Mouse (Mus musculus) spleen, adult 2 months (tissue): ENCODE data around the gene Rabep2.

Experiments
- CTCF ChIP-seq: fragments of 200-500 bp; IDR thresholded peaks from 2 replicates; pipeline ENCODE4 v1.5.1; 2011; ENCODE audit warnings: mild to moderate bottlenecking, inconsistent platforms; ENCODE audit not compliant: insufficient read depth, insufficient read length, insufficient replicate concordance; ENCODE audit errors: extremely low read depth
- POLR2A ChIP-seq: fragments of 200-500 bp; IDR thresholded peaks from 2 replicates; pipeline ENCODE4 v1.6.1; 2011; ENCODE audit warnings: low read depth, low read length, inconsistent platforms

DNA sequence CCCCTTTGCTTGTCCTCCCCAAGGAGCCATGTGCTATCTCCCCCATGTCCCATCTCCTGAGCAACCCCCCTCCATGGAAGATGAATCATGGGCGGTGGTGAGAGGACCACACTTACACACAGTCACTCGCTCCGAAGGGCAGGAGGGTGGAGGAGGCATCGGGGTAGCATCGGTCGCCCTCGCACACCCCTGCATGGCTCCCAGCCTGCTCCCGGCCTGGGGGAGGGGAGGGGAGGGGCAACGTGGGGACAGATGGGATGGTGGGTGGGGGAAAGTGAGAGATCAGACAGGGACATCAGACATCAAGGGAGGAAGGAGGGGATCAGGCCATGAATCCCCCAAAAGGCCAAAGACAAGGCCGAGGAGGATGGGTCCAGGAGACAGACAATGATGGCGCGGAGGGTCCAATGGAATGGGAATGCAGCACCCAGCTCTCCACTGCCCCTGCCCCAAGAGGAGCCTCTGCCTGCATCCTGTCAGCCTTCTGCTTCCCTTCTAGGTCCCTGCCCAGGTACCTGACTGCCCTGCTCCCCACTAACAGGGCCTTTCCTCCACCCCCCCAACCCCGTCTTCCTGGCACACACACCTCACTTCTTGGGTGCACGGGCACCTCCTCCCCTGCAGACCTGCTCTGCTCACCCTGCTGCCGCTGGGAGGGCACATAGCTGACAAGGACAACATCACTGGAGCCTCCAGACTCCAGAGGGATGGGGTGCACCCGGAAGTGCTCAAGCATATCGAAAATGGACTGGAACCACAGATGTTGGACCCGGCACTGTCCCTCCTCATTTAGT is 39.5 kb downstream of the Rabep2 start:
- TF ChIP-seq CTCF = no peak
- TF ChIP-seq POLR2A = no peak
